Mouse (Mus musculus): ENCODE measurements around the gene Actr10.
A peak's percentile ranks its signal among the peaks of the same experiment; 100 is the strongest.

The Actr10 gene

GRCm38 (mm10) chr12:70967581-70967980 is 29.9 kb downstream of the Actr10 start:
- no peak for DNase-seq (ENCODE audit: low spot score)

GRCm38 (mm10) chr12:70968141-70968790 is 30.6 kb downstream of the Actr10 start:
- peak; percentile 74 for DNase-seq (ENCODE audit: low spot score)

GRCm38 (mm10) chr12:70968791-70969307 is 31.2 kb downstream of the Actr10 start:
- peak; percentile 70 for DNase-seq (ENCODE audit: low spot score)

GRCm38 (mm10) chr12:70969485-70970184 is 32.0 kb downstream of the Actr10 start:
- DNase-seq (ENCODE audit: low spot score): no peak

- no peak for DNase-seq (ENCODE audit: low spot score)
Measured at GRCm38 (mm10) chr12:70973831-70974230, 36.2 kb downstream of the Actr10 start.

GRCm38 (mm10) chr12:70974441-70975266 is 37.0 kb downstream of the Actr10 start, which contains the start of gene Psma3:
Psma3 (plus strand) TSS chr12:70974621.
- peak; percentile 65 for DNase-seq (ENCODE audit: low spot score)

- no peak for DNase-seq (ENCODE audit: low spot score)
Measured at GRCm38 (mm10) chr12:70975406-70975805, 37.7 kb downstream of the Actr10 start.

- DNase-seq (ENCODE audit: low spot score): no peak
Measured at GRCm38 (mm10) chr12:70975891-70976290, 38.2 kb downstream of the Actr10 start.

- DNase-seq (ENCODE audit: low spot score): no peak
Measured at GRCm38 (mm10) chr12:70978345-70978744, 40.7 kb downstream of the Actr10 start.

GRCm38 (mm10) chr12:70984855-70985550 is 47.3 kb downstream of the Actr10 start:
- DNase-seq (ENCODE audit: low spot score): no peak

GRCm38 (mm10) chr12:70997225-70997624 is 59.6 kb downstream of the Actr10 start:
- DNase-seq (ENCODE audit: low spot score): no peak

- DNase-seq (ENCODE audit: low spot score): no peak
Measured at GRCm38 (mm10) chr12:70999423-70999903, 61.8 kb downstream of the Actr10 start.

- DNase-seq (ENCODE audit: low spot score): no peak
Measured at GRCm38 (mm10) chr12:71000344-71000743, 62.7 kb downstream of the Actr10 start.

- no peak for DNase-seq (ENCODE audit: low spot score)
Measured at GRCm38 (mm10) chr12:71001456-71001855, 63.8 kb downstream of the Actr10 start.

GRCm38 (mm10) chr12:71003760-71004426 is 66.2 kb downstream of the Actr10 start:
- DNase-seq (ENCODE audit: low spot score): no peak

- DNase-seq (ENCODE audit: low spot score): no peak
Measured at GRCm38 (mm10) chr12:71006141-71006540, 68.5 kb downstream of the Actr10 start.

- no peak for DNase-seq (ENCODE audit: low spot score)
Measured at GRCm38 (mm10) chr12:71006901-71007300, 69.2 kb downstream of the Actr10 start.

- DNase-seq (ENCODE audit: low spot score): no peak
Measured at GRCm38 (mm10) chr12:71009769-71010168, 72.1 kb downstream of the Actr10 start.

Measured in ovary, postnatal 10 days (tissue).